Mouse (Mus musculus) midbrain, embryonic 12.5 days (tissue): ENCODE measurements around the gene Etfa. TPM values are rescaled to one million over a fixed set of nuclear protein-coding genes. Genes with fewer than 3 reads are reported as not detected.

ENCODE experiments used
- ATAC-seq: fragments of 200-750 bp; cut with Nextera tagmentation; 2 replicates; pipeline ENCODE4 v1.8.0; 2017; ENCODE audit warnings: low read depth, moderate TSS enrichment, moderate library complexity; ENCODE audit not compliant: low FRiP score
- H3K27ac ChIP-seq: fragments of 300-500 bp; sonication (generic); replicated peaks from 2 replicates; pipeline ENCODE4 v1.5.1; 2016; ENCODE audit warnings: mild to moderate bottlenecking
- H3K27me3 ChIP-seq: fragments of 300-500 bp; sonication (generic); 2 replicates; pipeline ENCODE4 v1.6.1; 2016; ENCODE audit warnings: mild to moderate bottlenecking
- H3K36me3 ChIP-seq: fragments of 300-500 bp; sonication (generic); 2 replicates; pipeline ENCODE4 v1.6.1; 2016
- H3K4me1 ChIP-seq: fragments of 300-500 bp; sonication (generic); 2 replicates; pipeline ENCODE4 v1.6.1; 2016
- H3K4me2 ChIP-seq: fragments of 300-500 bp; sonication (generic); replicated peaks from 2 replicates; pipeline ENCODE4 v1.6.1; 2016; ENCODE audit warnings: mild to moderate bottlenecking, moderate library complexity
- H3K4me3 ChIP-seq: fragments of 300-500 bp; sonication (generic); 2 replicates; pipeline ENCODE4 v1.5.1; 2016; ENCODE audit warnings: mild to moderate bottlenecking
- H3K9ac ChIP-seq: fragments of 300-500 bp; sonication (generic); replicated peaks from 2 replicates; pipeline ENCODE4 v1.6.1; 2016; ENCODE audit warnings: mild to moderate bottlenecking, moderate library complexity
- H3K9me3 ChIP-seq: fragments of 300-500 bp; sonication (generic); 2 replicates; pipeline ENCODE4 v1.6.1; 2016; ENCODE audit warnings: mild to moderate bottlenecking
- WGBS: fragments of 180-500 bp; shearing (Covaris S2); methylation state at CpG from one replicate; pipeline ENCODE4 v1.1.7; 2016; 5-methylcytosine and 5-hydroxymethylcytosine counted together
- polyA plus RNA-seq: library from polyadenylated mRNA; unstranded; fragments of >200 nt; fragmentation: Nextera tagmentation; extraction: Ambion mirVana; gene quantifications from 2 replicates; pipeline ENCODE4 v1.2.1, GENCODE M21; 2016

The Etfa gene
- polyA plus RNA-seq, 1 experiment from 2014 or later = 125 TPM

DNA sequence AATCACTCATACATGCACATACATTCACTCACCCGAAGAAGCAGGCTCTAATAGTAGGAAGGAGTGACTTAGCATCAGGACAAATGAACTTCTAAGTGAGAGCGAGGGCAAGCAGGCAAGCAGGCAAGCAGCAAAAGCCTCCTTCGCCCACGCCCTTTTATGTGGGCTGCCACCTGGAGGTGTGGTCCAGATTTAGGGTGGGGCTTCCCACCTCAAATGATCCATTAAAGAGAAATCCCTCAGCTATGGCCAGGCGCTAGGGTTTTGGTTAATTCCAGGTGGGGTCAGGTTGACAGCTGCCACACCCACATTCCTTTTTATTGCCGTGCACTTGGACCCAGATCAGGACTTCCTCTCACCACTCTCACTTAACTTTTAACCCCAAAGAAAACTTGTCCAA is 101.6 kb downstream of the Etfa start:
- no peak overlapping the region for H3K9ac ChIP-seq
- no peak overlapping the region for H3K27ac ChIP-seq
- H3K36me3 ChIP-seq = no peaks in the 10 kb centered on the region
- ATAC-seq = no peak
- 72% methylated on average over 6 of the region's 6 CpGs for WGBS
- H3K4me2 ChIP-seq = no peak overlapping the region
- H3K27me3 ChIP-seq = no peaks in the 10 kb centered on the region
- no peaks in the 10 kb centered on the region for H3K9me3 ChIP-seq
- H3K4me3 ChIP-seq = no peak overlapping the region
- H3K4me1 ChIP-seq = peaks cover 8% of the 10 kb centered on the region

DNA sequence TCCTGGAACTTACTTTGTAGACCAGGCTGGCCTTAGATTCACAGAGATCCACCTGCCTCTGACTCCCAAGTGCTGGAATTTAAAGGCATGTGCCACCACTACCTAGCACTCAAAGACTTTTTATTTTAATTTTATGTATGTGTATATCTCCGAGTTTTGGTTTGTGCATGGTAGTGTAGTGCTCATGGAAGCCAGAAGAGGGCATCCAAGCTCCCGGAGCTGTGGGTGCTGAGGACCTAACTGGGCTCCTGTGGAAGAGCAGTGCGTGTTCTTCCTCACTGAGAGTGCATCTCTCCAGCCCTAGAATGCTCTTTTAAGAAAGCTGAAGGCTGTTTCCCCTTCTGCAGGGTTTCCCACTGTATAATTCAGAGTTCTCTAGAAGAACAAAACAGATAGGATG is 102.2 kb downstream of the Etfa start:
- no peaks in the 10 kb centered on the region for H3K9me3 ChIP-seq
- H3K4me2 ChIP-seq = no peak overlapping the region
- no peaks in the 10 kb centered on the region for H3K27me3 ChIP-seq
- 46% methylated on average over 3 of the region's 3 CpGs for WGBS
- H3K4me1 ChIP-seq = peaks cover 8% of the 10 kb centered on the region
- no peaks in the 10 kb centered on the region for H3K36me3 ChIP-seq
- no peak overlapping the region for H3K27ac ChIP-seq
- no peak for ATAC-seq
- H3K9ac ChIP-seq = no peak overlapping the region
- H3K4me3 ChIP-seq = no peak overlapping the region

DNA sequence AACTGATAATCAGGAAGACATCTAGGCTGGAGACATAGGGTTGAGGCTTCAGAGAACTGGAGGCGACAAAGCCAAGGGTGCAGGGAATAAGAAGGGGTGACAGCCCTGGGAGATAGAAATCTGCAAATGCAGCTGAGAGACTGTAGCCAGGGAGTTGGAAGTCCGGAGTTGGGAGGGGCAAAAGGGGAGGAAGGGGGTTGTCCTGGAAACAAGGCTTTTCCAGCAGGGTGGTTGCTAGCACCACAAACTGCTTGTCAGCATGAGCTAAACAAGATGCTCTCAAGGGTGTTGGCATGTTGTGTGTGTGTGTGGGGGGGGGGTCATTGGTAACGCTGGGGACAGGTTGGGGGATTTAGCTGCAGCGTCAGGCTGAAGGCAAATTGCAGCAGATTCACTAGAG is 103.2 kb downstream of the Etfa start:
- no peak overlapping the region for H3K27ac ChIP-seq
- WGBS = 28% methylated on average over 4 of the region's 4 CpGs
- ATAC-seq = no peak
- H3K27me3 ChIP-seq = no peaks in the 10 kb centered on the region
- no peaks in the 10 kb centered on the region for H3K9me3 ChIP-seq
- no peak overlapping the region for H3K4me2 ChIP-seq
- H3K4me3 ChIP-seq = no peak overlapping the region
- H3K4me1 ChIP-seq = peaks cover 8% of the 10 kb centered on the region
- no peaks in the 10 kb centered on the region for H3K36me3 ChIP-seq
- no peak overlapping the region for H3K9ac ChIP-seq

DNA sequence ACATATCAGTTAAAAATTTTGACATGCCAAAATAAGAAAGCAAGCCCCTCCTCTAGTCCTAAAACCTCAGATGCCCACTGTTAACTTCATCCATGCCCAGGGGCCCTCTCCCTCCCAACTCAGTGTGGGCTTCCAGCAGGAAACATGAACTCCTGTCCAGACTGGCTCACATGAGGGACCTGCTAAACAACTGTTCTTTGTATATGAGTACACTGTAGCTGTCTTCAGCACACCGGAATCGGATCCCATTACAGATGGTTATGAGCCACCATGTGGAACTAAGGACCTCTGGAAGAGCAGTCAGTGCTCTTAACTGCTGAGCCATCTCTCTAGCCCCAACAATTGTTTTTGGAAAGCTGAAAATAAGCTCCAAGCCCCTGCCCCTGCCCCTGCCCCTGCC is 105.3 kb downstream of the Etfa start:
- ATAC-seq = no peak
- 72% methylated on average over 2 of the region's 2 CpGs for WGBS

DNA sequence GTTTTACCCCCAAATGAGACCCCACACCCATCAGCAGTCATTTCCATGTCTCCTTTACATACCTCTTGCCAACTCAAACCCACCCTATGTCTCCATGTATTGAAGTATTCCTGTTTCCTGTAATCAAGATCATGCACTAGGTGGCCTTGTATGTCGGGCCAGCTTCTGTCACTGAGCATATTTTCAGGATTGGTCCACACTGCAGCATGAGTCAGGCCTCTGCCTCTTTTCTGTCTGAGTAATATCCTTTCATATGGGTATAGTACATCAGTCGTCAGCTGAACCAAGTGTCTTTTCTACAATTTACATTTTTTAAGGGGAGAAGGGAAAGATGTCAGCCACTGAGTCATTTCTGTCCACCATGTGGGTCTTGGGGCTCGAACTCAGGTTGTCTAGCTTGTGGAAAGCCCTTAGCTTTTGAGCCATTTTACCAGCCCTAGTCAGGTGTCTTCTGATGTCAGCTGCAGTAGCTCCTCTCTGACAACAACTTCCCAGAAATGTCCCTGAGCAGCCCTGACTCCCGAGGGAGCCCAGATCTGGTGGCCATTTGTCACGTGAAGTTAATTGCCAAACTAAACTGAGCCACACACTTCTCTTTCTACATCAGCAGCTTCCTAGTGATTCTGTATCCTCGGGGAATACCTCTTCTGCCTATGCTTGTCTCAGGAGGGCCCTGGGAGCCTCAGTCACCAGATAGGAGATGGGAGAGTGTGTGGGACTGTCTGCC is 106.9 kb downstream of the Etfa start:
- Histone ChIP-seq H3K36me3 (no peaks in the 10 kb centered on the region), H3K9me3 (no peaks in the 10 kb centered on the region), H3K4me3 (no peak overlapping the region), H3K4me1 (peaks cover 8% of the 10 kb centered on the region), H3K27ac (no peak overlapping the region), H3K4me2 (no peak overlapping the region), H3K27me3 (no peaks in the 10 kb centered on the region), H3K9ac (no peak overlapping the region)
- 82% methylated on average over 6 of the region's 6 CpGs for WGBS
- no peak for ATAC-seq

More for the DNA sequence above, 105.3 kb downstream of the Etfa start:
- H3K9ac ChIP-seq = no peak overlapping the region
- H3K36me3 ChIP-seq = no peaks in the 10 kb centered on the region
- no peak overlapping the region for H3K4me2 ChIP-seq
- peaks cover 8% of the 10 kb centered on the region for H3K4me1 ChIP-seq
- H3K4me3 ChIP-seq = no peak overlapping the region
- no peaks in the 10 kb centered on the region for H3K27me3 ChIP-seq
- no peak overlapping the region for H3K27ac ChIP-seq
- no peaks in the 10 kb centered on the region for H3K9me3 ChIP-seq

Other genes starting within 250 kb of the Etfa start
- gene Nrg4, start 185.4 kb downstream of the Etfa start, polyA plus RNA-seq = 1.4 and 1.7 TPM in 2 replicates
- 1.1 and 1.6 TPM in 2 replicates for gene Tmem266, start 185.3 kb downstream of the Etfa start, polyA plus RNA-seq
- gene Isl2, start 26.4 kb upstream of the Etfa start, polyA plus RNA-seq = 5.3 and 8.0 TPM in 2 replicates